Mouse (Mus musculus): Measurements from ENCODE around the gene Zfp689.

DNA sequence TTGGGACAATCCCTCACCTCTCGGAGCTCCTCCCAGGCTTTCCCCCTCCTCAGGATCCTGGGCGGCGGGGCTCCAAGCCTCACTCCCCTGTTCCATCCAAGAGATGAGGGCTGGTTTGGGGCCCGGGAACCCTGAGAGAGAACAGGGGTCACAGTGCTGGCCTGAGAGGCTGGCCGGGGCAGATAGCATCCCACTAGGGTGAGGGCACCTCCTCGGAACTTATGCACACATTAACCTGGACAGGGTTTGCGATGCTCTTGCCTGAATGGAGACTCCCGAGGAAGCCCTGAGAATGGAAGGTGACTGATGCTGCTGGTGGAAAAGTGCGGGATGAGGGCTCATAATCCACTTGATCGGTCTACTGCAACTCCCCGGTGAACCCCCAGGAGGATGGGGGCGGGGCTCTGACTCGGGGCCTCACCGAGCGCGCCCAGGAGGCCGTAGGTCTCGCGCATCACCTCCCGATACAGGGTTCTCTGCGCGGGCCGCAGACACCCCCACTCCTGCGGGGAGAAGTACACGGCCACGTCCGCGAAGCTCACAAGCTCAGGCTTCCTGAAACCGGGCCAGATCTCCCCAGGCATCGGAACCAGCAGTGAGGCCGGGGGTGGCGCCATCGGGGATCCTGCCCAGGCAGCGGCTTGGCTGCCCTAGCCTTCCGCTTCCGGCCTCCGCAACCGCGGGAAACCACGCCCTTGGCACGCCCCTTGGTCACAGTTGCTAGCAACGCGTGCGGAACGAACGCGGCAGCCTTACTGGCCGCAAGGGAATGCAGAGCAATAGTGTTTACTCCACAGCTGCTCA lies 27.4 kb downstream of the Zfp689 start, which contains the start of gene Zfp688:
- TF ChIP-seq CTCF (IDR thresholded peaks at IDR 0.05; ENCODE audit: insufficient read depth, low read length) (no peak), POLR2A (IDR thresholded peaks at IDR 0.05; ENCODE audit: borderline replicate concordance, extremely low read depth, low read depth, low read length) (peak; percentile 84; the same call in 1 of the 2 replicates)

Measured in lung, adult 2 months (tissue).